Mouse (Mus musculus) neural tube, embryonic 10.5 days (tissue): Measurements from ENCODE around the gene Cpt1c.
A peak's percentile ranks its signal among the peaks of the same experiment; 100 is the strongest.

Experiments
- DNase-seq: peaks from one replicate; pipeline ENCODE4 v3.0.0-alpha.2; 2017; ENCODE audit warnings: low spot score; ENCODE audit errors: extremely low spot score

The Cpt1c gene

DNA sequence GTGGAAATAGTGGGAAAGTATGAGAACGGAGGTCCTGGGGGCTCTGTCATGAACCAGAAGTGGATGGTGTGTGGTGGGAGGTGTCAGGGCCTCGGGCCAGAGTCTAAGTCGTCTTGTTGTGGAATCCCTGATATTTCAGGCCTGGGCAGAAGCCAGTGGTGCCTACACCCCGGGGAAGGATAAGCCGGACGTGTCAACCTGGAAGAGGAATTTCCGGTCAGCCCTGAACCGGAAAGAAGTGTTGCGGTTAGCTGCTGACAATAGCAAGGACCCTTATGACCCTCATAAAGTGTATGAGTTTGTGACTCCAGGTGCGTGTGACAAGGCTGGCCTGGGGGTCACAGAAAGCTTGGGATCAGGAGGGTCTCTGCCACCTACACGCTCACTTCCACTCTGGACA is 25.1 kb upstream of the Cpt1c start:
- no peak for DNase-seq

DNA sequence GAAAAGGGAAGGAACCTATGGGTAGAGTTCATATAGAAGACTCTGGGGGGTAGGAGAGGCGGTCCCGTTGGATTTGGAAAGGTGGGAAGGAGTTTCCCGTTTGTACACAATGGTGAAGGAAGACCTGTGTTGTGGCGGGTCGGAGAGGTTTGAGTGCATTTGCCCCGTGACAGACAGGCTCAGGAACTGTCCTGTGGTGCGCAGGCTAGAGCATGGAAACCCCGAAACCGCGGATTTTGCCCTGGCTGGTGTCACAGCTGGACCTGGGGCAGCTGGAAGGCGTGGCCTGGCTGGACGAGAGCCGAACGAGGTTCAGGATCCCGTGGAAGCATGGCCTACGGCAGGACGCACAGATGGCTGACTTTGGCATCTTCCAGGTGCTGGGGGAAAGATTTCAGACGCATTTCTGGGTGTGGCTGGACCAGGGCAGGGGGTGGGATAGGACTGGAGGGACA is 23.9 kb upstream of the Cpt1c start, which contains the start of gene Bcl2l12:
Gene Bcl2l12, minus strand, starts transcription at position 212 of the 455 bp plus-strand sequence.
- peak; percentile 48 for DNase-seq

DNA sequence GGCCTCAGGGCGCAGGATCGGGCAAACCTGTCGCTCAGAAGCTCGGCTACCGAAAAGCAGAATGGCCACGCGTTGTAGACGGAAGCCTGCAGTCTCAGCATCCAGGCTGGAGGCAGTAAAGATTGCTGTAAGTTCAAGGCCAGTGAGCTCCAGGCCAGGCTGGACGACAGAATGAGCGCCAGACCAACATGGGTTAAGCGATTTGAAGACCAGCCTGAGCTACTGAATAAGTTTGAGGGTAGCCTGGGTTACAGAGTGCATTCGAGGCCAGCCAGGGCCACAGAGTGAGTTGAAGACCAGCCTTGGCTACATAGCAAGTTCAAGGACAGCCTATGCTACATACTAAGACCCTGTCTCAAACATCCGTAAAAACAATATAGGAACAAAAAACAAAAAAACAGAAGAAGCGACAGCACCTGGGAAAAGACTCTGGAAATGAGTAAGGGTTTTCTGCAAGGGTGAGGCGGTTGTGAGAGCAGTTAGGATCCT is 23.3 kb upstream of the Cpt1c start:
- no peak for DNase-seq

DNA sequence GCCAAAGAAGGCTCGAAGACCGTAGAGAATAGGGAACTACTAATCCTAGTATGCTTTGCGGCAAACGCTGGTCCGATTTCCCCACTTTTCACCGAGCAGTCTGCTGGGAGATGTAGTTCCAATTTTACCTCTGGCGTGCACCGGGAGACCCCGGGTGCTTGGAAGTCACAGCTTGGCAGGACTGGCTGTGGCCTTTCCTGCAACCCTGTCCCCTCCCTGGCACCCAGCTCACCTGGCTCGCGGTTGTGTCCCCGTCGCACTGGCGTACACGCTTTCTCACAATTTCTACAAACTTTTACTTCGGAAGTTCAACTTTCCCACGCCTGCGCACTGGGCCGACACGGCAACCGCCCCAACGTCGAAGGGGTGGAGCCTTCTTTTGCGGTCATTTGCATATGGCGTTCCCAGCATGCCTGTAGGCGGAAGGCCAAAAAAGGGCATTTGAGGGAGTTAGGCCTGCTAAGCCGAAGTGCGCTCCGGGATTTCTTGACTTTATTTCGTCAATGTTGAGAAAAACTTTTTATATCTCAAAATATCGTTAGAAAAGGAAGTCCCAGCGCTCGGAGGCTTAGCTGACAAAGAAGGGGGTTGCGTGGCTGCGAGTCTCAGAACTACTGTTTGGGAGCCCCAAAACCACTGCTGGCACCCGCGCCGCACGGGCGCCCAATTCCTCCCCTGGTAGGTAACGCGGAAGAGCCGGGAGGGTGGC is 22.7 kb upstream of the Cpt1c start, which contains the start of gene Irf3:
Gene Irf3, plus strand, starts transcription at position 418 of the 709 bp plus-strand sequence.
- DNase-seq = peak; percentile 95

DNA sequence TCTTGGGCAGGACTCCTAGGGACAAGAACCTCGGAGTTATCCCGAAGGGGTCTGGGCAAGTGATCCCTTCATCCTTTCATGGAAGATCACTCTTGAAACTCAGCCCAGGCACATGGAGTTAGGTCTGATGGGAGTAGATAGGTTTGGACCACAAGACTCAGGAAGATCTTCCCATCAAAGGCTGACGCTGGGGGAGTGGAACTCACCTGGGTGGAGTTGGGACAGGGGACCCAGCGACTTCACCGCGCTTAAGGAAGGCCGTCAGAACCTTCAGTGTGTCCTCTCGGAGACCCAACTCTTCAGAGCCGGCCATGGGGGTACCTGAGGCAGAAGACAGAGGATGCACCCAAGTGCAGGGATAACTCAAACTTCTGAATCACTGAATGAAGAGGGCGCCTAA is 22.0 kb upstream of the Cpt1c start:
- DNase-seq = no peak

DNA sequence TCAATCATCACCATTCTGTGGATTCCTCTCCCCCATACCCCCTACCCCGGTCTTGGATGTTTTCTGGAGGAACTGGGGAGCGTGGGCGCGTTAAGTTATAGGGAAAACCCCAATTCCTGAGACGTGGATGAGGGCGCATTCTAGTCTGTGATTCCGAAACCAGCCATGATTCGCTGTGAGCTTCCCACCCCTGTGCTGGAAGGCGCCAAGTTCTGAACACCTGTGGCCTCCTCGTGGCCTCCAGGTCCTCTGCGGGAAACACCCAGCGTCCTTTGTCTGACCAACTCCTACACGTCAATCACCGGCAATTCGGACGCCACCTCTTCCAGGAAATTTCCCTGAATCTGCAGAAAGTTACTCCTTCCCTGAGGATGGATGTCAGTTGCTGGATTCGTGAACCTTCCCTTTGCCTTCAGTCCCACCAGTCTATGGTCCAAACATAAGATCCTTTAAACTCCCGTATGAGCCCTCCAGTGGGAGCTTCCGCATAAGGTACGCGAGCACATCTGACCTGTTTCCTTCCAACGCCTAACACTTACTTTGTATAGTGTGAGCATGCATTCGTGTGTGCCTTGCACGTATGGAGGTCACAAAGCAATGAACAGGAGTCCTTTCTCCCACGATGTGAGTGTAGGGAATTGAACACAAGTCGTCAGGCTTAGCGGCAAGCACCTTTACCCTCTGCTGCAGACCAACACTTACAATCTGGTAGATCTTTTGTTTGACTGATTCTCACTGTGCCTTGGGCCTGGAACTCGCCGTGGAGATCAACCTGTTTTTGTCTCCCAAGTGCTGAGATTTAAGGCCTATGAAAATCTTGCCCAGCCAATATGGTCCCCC is 12.4 kb upstream of the Cpt1c start:
- DNase-seq = peak; percentile 84

DNA sequence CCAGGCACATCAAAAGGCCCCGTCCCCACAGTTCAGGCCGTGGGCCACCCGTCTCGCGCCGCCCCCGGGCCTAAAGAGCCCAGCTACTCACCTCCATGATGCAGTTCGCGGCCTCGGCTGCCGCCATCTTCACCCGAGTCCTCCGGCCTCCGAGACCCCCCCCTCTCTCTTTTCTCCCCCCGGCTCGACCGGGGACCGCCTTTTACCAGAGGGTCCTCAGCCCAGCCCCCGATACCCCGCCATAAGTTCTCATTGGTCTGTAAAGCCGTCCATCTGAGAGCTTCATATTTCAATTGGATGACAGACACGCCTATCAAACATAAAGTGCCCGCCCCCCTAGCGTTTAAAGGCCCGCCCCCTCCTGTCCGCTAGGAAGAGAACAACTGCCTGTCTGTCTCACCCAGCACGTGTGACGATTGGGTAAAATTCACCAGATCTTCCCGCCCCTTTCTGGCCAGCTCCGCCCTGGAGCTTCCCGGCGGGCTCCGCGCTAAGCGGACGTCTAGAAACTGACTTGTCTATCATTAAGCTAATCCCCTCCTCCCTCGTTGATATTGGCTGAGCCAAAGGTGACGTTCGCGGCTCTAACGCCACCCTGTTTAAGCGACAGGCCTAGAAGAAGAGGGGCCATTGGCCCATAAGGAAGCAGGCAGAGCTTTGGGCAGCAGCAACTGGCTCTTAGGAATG is 11.7 kb upstream of the Cpt1c start, which contains the start of gene Prmt1:
Gene Prmt1, minus strand, starts transcription at position 377 of the 687 bp plus-strand sequence.
- DNase-seq = peak; percentile 94

DNA sequence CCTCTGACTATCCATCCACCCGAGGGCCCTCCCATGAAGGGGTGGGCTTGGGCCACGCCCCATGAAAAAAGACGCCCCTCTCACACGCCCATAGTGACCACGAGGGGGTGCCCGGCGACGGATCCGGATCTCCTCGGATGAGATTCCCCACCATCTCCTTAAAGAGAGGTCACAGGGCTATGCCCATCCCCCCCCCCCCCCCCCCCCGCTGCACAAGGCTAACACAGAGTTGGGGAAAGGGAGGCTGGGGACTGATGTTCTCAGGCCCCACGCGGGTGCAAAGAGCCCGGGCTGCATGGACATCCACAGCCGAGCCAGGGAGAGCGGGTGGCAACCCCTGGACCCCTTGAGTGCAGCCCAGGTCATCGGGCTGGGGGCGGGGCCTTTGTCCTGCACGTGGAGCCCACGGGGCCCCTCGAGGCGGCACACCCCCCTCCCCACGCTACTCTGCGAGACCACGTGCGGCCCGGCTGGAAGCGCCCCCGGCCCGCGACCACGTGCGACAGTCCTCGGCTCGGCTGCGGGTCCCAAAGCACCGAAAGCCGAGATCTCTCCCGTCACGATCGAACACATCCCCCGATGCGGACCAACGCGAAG is 11.0 kb upstream of the Cpt1c start:
- peak; percentile 88 for DNase-seq

DNA sequence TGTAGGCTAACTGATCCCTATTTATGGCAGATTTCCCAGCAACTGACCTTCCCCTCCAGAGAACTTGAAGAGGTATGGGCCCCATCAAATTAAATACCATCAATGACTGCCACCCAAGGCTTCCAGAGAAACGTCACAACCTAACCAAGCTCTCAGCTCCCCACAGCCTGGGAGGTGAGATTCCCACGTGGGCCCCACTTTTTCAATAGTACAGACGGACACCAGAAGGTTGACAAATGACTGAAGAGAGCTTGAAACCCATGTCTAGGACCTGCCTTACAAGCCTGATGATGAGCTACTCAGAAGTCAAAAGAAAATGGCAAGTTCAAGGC is 10.1 kb upstream of the Cpt1c start:
- DNase-seq = no peak

DNA sequence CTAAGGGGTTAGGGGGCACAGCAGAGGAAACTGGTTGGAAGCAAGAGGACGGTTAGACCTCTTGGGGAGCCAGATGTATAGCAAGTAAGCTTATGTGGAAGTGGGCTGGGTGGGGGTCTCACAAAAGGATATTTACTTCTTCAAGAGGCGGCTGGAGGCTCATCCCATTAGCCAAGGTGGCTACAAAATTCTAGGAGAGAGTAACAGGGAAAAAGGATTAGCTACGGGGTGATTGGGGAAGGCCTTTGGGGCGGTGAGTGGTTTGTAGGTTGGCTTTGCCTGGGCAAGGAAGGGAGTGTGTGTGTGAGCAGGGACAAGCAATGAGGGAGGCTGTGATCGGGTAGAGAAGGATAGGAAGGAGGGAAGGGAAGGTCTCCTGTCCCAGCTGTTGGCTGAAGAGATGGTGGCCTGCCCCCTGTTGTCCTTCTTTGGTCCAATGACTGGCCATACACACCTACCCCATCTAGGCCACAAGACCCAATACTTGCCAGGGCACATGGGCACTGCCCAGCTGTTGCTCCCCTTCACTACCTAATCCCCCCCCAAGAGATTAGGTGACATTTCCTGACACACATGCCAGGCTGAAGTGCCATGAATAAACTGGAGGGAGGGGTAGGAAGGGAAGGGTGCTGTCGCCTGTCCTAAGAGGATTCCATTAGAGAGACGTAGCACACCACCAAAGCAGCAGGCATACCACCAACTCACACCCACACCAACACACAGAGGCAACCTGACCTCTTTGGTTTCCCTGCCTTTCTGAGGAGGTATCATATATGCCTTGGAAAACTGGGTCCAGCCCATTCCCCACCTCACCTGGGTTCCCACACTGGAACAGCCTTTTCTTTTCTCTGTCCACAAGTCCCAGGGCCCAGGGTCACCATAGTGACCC is 9.5 kb upstream of the Cpt1c start:
- no peak for DNase-seq

DNA sequence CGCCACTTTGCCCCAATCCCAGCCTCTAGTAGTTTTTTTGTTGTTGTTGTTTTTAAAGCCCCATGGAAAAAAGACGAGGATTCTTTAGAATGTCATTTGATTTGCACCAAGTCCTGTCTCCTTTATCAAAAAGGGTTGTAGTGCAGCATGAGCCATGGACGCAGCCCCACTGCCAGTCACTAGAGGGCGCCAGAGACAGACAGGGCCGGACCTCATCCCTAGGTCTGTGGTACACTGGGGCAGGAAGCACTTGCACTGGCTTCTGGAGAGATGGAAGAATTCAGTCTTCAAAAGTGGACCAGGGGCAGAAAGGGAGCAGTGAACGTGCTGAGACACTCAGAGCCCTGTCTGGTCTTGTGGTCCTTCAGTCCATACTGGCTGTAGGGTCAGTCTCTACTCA is 8.4 kb upstream of the Cpt1c start:
- DNase-seq = peak; percentile 88

DNA sequence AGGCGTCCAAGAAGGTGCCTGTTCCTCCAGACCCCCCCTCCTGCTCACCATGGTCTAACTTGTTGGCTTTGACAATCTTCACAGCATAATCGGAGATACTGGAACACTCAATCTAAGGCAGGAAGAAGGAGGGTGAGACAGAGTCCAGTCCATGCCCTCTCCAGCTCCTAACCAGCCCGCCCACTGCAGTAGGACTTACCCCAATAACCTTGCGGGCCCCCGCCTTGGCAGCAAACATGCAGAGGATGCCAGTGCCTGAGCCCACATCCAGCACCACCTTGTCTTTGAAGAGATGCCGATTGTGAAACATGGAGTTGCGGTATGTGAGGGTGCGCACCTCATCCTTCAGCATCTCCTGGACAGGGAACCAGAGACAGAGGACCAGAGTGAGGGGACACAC is 6.9 kb upstream of the Cpt1c start:
- DNase-seq = no peak

DNA sequence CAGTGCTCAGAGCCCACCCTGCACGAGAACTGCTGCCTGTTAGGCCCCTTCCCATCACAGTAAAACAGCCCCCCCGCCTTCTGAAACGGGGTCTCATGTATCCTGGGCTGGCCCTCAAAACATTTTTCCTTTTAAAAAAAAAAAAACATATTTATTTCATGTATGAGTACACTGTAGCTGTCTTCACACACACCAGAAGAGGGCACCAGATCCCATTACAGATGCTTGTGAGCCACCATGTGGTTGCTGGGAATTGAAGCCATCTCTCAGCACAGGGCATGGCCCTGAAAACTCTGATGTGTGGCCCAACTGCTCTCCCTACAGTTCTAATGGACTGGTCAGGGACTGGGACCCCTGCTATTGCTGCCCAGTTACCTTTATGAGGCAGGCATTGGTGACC is 3.6 kb upstream of the Cpt1c start:
- no peak for DNase-seq

DNA sequence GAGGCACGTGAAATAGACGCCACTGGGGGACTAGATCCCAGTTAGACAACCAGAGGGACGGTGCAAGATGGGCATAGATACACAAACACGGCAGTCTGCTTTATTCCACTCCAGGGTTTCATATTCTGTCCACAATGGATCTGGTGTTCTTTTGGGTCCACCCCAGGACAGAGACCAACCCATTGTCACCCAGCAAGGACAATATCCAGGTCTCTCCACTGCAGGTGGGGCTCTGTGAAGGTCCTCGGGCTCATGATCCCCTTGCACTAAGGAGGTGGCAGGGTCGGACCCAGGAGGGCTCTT is 417 bp upstream of the Cpt1c start:
- no peak for DNase-seq

DNA sequence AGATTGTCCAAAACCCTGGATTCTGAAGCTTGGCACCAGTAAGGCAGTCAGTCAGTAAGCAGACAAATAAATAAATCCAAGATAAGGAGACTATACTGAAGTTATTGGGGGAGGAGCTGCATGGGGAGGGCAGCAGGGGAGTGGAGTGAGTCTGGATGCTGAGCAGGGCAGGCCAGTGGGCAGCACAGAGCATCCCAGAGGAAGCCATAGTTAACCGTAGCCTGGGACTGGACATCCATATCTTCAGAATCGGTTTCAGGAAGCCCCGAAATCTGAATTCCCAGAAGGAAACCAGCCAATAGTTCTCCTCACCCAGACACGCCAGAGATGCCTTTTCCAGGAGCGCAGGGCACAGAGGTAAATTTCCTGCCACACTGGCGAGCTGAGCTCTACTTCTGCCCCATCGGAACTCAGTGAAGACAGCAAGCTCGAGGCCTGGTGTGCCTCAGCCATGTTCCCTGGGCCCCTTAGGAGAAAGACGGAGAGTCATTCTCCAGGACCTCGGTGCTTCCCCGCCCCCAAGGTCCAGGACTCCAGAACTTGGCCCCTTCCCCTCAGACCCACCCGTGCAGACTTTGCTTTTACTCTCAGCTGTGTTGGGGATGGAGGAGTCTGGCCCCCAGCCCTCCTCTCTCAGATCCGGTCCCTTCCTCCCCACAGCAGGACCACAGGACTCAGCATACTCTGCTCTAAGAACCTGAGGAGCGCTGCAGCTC is 1.1 kb downstream of the Cpt1c start:
- no peak for DNase-seq

DNA sequence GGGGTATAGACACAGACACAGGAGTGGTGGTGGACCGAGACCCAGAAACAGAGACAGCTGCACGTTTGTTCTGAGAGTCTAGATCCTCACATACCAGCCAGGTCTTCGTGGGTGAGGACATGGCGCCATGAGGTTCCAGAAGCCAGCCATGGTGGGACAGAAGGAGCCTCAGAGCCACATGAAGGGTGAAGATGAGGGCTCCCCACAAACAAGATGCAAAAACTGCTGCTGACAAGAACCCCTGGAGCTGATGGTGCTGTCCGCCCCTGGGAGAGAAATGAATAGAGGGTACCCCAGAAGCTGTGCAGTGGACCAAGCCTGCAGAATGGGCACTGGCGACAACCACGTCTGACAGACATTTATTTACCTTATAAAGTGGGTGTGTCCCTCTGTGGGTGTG is 3.5 kb downstream of the Cpt1c start:
- no peak for DNase-seq

DNA sequence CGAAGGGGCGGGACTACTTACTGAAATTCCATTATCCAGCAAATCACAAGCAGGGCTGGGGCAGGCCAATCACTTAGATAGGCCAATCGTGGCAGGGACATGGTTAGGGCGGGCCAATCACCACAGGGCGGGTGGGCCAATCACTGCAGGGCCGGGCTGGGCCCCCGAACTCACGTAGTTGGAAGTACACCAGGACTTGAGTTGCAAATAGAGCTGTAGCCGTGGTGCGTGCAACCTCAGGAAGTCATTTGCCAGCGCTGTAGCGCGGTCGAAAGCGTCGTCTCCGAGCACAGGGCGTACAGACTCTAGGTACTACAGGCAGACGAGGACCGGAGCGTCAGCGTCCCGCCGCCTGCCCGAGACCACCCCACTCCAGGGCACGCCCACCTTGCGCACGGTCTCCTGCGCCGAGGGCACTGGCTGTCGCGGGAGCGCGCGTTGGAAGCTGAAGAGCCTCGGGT is 4.4 kb downstream of the Cpt1c start:
- peak; percentile 91 for DNase-seq

DNA sequence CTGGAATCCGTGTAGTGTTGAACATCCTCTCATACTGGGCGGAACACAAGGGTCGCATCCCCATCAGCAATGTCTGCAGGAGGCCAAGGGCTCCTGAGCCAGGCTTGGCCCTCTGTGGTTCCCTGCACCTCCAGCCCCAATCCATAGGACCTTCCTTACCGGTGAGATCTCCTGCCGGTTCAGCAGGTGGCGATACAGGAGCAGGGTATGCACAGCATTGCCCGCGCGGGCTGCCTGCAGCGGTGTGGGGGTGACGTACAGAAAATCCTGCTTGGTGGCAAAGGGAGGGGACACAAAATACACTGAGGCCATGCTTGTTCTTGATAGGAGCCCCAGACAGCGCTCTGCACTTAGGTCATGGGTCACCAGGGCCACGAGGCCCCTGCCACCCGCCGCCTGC is 8.0 kb downstream of the Cpt1c start:
- DNase-seq = no peak

DNA sequence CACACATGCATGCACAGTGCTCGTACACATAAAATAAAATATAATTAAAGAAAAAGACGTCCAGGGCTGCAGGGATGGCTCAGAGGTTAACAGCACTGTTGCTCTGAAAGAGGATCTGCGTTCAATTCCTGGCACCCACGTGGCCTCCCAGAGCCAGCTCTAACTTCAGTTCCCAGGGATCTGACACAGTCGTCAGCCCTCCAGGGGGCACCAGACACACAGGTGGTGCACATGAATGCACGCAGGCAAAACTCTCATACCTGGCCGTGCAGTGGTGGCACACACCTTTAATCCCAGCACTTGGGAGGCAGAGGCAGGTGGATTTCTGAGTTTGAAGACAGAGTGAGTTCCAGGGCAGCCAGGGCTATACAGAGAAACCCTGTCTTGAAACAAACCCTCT is 8.7 kb downstream of the Cpt1c start:
- DNase-seq = no peak

DNA sequence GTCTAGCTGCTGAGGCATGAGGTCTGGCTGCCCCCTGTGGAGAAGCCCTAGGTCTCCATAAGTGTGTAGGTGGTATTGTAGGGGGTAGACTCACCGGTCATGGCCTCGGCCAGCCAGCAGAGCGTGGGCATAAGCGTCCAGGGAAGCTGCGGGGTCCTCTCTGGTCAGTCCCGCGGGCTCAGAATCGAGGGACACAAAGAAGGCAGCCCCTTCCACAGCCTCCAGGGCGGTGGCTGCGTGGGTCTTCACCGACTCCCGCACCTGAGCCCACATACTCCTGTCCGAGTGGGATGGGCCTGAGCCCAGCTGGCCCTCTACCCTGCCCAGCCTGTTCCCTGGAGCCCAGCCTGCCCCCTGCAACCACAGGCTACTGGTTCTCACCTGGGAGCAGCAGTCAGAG is 9.7 kb downstream of the Cpt1c start:
- no peak for DNase-seq
